ENCODE assay signal across 8 mouse cellular contexts in genomic region chr11:116852291-116852890, GRCm38 (mm10). TPM values are rescaled to one million over a fixed set of nuclear protein-coding genes. Genes with fewer than 3 reads are reported as not detected.
DNase-seq lines count a peak whose midpoint lies in the region; TF ChIP-seq lines count a peak whose summit lies in the region.

Mfsd11 (plus strand) TSS chr11:116852440.

- peak within 1 kb of the TSS; percentile 68 for H3K4me3 ChIP-seq in cortical plate, adult 2 months (ENCODE audit: insufficient read depth, low read length)
- peak within 1 kb of the TSS; percentile 100 for H3K4me3 ChIP-seq in megakaryocyte, embryonic 14.5 days (replicated peaks)

- TF ChIP-seq CTCF in cortical plate, adult 2 months (IDR thresholded peaks at IDR 0.05; ENCODE audit: extremely low read depth, insufficient read depth, low read length) = no peak

- no peaks in the 10 kb centered on the region for H3K9me3 ChIP-seq in megakaryocyte, embryonic 14.5 days

- no peak for TF ChIP-seq POLR2A in cortical plate, adult 2 months (IDR thresholded peaks at IDR 0.05; ENCODE audit: extremely low read depth, insufficient read depth, low read length)

- intact Hi-C loops in left cerebral cortex, postnatal 10 days (cut with DNase I) = no loop called here

- peaks cover 55% of the 10 kb centered on the region for H3K36me3 ChIP-seq in megakaryocyte, embryonic 14.5 days (replicated peaks; ENCODE audit: low read length)

- H3K27me3 ChIP-seq in megakaryocyte, embryonic 14.5 days (replicated peaks) = no peaks in the 10 kb centered on the region

- peak; percentile 82 for DNase-seq in T-cell, adult 2 months (ENCODE audit: low spot score)
- peak; percentile 79 for DNase-seq in gastrocnemius, postnatal 10 days
- DNase-seq in induced T-regulatory cell, adult 2 months (ENCODE audit: low read depth) = peak; percentile 89
- DNase-seq in left cerebral cortex, postnatal 10 days (ENCODE audit: extremely low spot score in 1 of 2, low spot score in 2 of 2) = peak; percentile 51 to 92
- DNase-seq in right cerebral cortex, postnatal 14 days = peak; percentile 79
- DNase-seq in urinary bladder, postnatal 25 days (ENCODE audit: low spot score) = peak; percentile 69

- peaks cover 6% of the 10 kb centered on the region; the same call in 1 of the 2 replicates for H3K4me1 ChIP-seq in cortical plate, adult 2 months (ENCODE audit: control insufficient read depth, insufficient read depth, low read length)
- H3K4me1 ChIP-seq in megakaryocyte, embryonic 14.5 days = peaks cover 36% of the 10 kb centered on the region

- peak within 1 kb of the TSS; percentile 99 for H3K27ac ChIP-seq in cortical plate, adult 2 months (ENCODE audit: insufficient read depth, low read length)

RNA-seq across cellular contexts. Expression of gene Mfsd11, which starts in this region (rescaled TPM):
- polyA plus RNA-seq in cortical plate, adult 2 months (2012; rRNA removed) = 34.8 and 39.8 TPM in 2 replicates
- total RNA-seq in gastrocnemius, postnatal 10 days (2021) = 10 to 100 TPM; 29.9 to 31.3 TPM
- total RNA-seq in left cerebral cortex, postnatal 10 days (2021) = 10 to 100 TPM; 39.8 to 49.4 TPM
- polyA plus RNA-seq in megakaryocyte, embryonic 14.5 days (2012; ENCODE audit: insufficient read depth, low replicate concordance) = 12.5 and 24.2 TPM in 2 replicates

Comparison
In these comparisons a context has a peak if more than half of its experiments do, and no peak if none do; other contexts are left out.
1. Peak in every context shown above with its lines: DNase-seq, H3K4me3 ChIP-seq and H3K27ac ChIP-seq.